ENCODE assay signal across 13 mouse cellular contexts in genomic region chr1:102378613-102379012, GRCm38 (mm10).
DNase-seq lines count a peak whose midpoint lies in the region; ATAC-seq lines count a peak whose summit lies in the region.
"Had no signal": no experiment of that assay in that cellular context is flagged by ENCODE, and none has a peak within 500 bp of the region (broad histone marks: within the 10 kb centered on the region; RNA-seq: fewer than 3 reads in every experiment).

No protein-coding gene starts in this region.

- H3K27me3 ChIP-seq in midbrain, embryonic 11.5 days (ENCODE audit: control insufficient read depth, insufficient read depth, low read length): no peaks in the 10 kb centered on the region
- H3K27me3 ChIP-seq in midbrain, embryonic 13.5 days: no peaks in the 10 kb centered on the region
- H3K27me3 ChIP-seq: kidney, embryonic 15.5 days; limb, embryonic 15.5 days had no signal

- ATAC-seq in midbrain, embryonic 11.5 days (ENCODE audit: low FRiP score): 0 out of 2 replicates have a peak, but pooled peaks have one; percentile 44
- ATAC-seq in midbrain, embryonic 13.5 days: no peak

- no peak overlapping the region for H3K4me3 ChIP-seq in midbrain, embryonic 11.5 days (ENCODE audit: low read depth, low read length)
- H3K4me3 ChIP-seq in midbrain, embryonic 13.5 days (replicated peaks): no peak overlapping the region
- H3K4me3 ChIP-seq: kidney, embryonic 15.5 days; limb, embryonic 15.5 days; myocyte had no signal

- no peak overlapping the region for H3K9ac ChIP-seq in midbrain, embryonic 11.5 days (ENCODE audit: low read length)
- no peak overlapping the region for H3K9ac ChIP-seq in midbrain, embryonic 13.5 days (replicated peaks)
- H3K9ac ChIP-seq: kidney, embryonic 15.5 days; limb, embryonic 15.5 days had no signal

- peak; percentile 1 to 46 for DNase-seq in frontal cortex, adult 2 months (ENCODE audit: extremely low spot score in 1 of 2, low spot score in 1 of 2)
- no peak for DNase-seq in frontal cortex, postnatal 14 days (ENCODE audit: low spot score in 2 of 2)
- no peak for DNase-seq in midbrain, embryonic 11.5 days (ENCODE audit: low spot score, missing footprints)
- peak; percentile 65 for DNase-seq in brain, adult 2 months (ENCODE audit: low read depth, low spot score)
- DNase-seq in retina, embryonic 14.5 days (ENCODE audit: low spot score): peak; percentile 20
- no peak for DNase-seq in spleen, postnatal 14 days (ENCODE audit: low spot score in 2 of 2)
- no peak for DNase-seq in adrenal gland, postnatal 25 days
- DNase-seq: gastrocnemius, postnatal 25 days; lung, postnatal 10 days had no signal

- H3K4me1 ChIP-seq in midbrain, embryonic 11.5 days (ENCODE audit: control insufficient read depth, insufficient read depth, low read length): no peaks in the 10 kb centered on the region
- no peaks in the 10 kb centered on the region for H3K4me1 ChIP-seq in midbrain, embryonic 13.5 days (replicated peaks)
- H3K4me1 ChIP-seq: kidney, embryonic 15.5 days; limb, embryonic 15.5 days had no signal

- no peak overlapping the region for H3K27ac ChIP-seq in midbrain, embryonic 11.5 days (ENCODE audit: low read depth, low read length)
- H3K27ac ChIP-seq in midbrain, embryonic 13.5 days: no peak overlapping the region
- H3K27ac ChIP-seq: kidney, embryonic 15.5 days; limb, embryonic 15.5 days had no signal

- no peaks in the 10 kb centered on the region for H3K36me3 ChIP-seq in midbrain, embryonic 11.5 days (ENCODE audit: control insufficient read depth, insufficient read depth, low read length)
- no peaks in the 10 kb centered on the region for H3K36me3 ChIP-seq in midbrain, embryonic 13.5 days
- H3K36me3 ChIP-seq: kidney, embryonic 15.5 days; limb, embryonic 15.5 days had no signal

- no peaks in the 10 kb centered on the region for H3K9me3 ChIP-seq in midbrain, embryonic 11.5 days (ENCODE audit: control insufficient read depth, low read length)
- no peaks in the 10 kb centered on the region for H3K9me3 ChIP-seq in midbrain, embryonic 13.5 days
- H3K9me3 ChIP-seq: kidney, embryonic 15.5 days; limb, embryonic 15.5 days had no signal

- WGBS in midbrain, embryonic 11.5 days: 57% methylated on average over 1 of the region's 1 CpGs
- 56% methylated on average over 1 of the region's 1 CpGs for WGBS in midbrain, embryonic 13.5 days

- no peak overlapping the region for H3K4me2 ChIP-seq in midbrain, embryonic 11.5 days
- no peak overlapping the region for H3K4me2 ChIP-seq in midbrain, embryonic 13.5 days (replicated peaks)
- H3K4me2 ChIP-seq: kidney, embryonic 15.5 days; limb, embryonic 15.5 days had no signal

Comparison
In these comparisons a context has a peak if more than half of its experiments do, and no peak if none do; other contexts are left out.
1. DNase-seq: peak in frontal cortex, adult 2 months (2 of 2), brain, adult 2 months (single experiment) and retina, embryonic 14.5 days (single experiment); none in frontal cortex, postnatal 14 days (0 of 2), midbrain, embryonic 11.5 days (single experiment), spleen, postnatal 14 days (0 of 2) and adrenal gland, postnatal 25 days (single experiment).